Mouse (Mus musculus): ENCODE data around the gene Cdyl. TPM values are rescaled to one million over a fixed set of nuclear protein-coding genes. Genes with fewer than 3 reads are reported as not detected.

Cdyl gene
- total RNA-seq, 2 experiments from 2014 or later, result 7.1 to 15.9 TPM

DNA sequence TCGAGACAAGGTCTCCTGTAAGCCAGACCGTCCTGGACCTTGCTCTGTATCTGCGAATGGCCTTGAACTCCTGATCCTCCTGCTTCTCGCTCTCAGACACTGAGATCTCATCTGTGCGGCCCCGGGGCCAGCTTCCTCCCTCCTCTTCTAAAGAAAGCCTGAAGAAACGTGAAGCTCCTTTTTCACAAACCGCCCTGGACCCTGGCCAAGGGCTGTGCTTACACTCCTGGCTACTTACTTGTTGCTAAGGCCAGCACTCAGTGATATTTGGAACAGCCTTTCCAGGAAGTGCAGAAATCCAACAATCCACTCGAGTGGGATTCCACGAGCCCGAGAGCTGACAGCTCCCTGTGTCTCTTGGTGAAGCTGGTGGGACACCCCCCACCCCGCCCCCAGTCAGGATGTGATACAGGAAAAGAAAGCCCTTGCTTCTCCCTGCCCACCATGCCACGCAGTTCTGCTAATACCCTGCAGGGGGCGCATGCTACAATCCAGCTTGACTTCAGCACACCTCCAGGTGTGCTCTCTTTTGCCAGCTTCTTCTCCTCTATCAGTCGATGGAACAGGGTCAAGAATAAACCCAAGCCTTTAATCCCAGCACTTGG is 226.6 kb downstream of the Cdyl start:
- ATAC-seq (replicated peaks; ENCODE audit: poor library complexity, severe bottlenecking), result peak; percentile 76

DNA sequence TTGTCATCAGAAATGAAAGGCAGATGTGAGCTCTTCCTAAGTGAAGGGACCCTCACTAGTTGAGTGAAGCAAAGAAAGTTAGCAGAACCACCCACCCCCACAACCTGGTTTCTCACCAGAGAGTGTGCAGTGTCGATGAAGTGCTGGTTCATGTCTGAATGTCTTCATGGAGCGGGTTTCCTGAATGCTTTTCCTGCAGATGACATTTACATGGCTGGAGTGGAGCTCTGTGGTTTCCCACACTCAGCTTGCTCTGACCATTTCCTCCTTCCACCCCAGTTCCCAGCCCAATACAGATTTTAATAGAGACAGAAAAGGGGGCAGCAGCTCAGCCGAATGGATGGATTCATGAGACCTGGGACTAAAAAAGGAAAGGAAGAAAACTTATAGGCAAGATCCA is 233.2 kb downstream of the Cdyl start:
- peak; percentile 68 for ATAC-seq (replicated peaks; ENCODE audit: poor library complexity, severe bottlenecking)

DNA sequence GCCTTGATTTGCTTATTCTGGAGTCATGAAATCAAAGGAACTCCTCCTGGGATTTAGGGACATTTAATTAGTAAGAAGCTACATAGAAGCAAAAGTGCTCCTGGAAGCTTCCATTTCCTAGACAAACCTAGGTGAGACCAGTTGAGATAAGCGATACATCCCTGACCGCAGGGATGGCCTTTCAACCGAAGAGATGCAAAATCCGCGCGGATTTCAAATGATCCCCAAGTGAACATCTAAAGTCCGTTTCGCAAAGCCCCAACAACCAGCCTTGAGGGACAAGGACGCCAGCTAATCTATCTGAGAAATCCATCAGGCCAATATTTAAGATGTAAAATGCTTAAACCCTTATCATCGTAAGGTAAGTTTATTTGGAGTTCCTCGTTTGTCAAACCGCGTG is 245.7 kb downstream of the Cdyl start:
- 0 out of 2 replicates have a peak, but pooled peaks have one; percentile 10 for ATAC-seq (replicated peaks; ENCODE audit: poor library complexity, severe bottlenecking)

- peak; percentile 96 for ATAC-seq (replicated peaks; ENCODE audit: poor library complexity, severe bottlenecking)
Measured at GRCm38 (mm10) chr13:35905879-35906481, 246.3 kb downstream of the Cdyl start, which contains the start of gene Rpp40. Rpp40 (minus strand) TSS chr13:35906359.

DNA sequence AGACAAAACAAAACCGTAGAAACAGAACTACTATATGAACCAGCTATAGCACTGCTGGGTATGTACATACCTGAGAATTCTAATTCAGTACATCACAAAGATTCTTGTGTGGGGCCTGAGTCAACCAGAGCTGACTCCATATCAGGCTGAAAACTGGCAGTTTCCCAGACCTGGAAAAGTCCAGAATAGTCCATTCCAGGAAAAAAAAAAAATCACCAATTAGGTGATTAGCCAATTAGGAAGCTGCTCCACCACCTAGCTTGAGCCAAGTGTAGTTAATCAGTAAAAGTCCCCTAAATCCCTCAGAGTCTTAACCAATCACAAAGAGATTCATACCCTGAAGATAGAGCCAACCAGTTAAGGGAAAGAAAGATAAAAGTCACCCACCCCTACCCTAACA is 251.8 kb downstream of the Cdyl start:
- no peak for ATAC-seq (replicated peaks; ENCODE audit: poor library complexity, severe bottlenecking)

Other genes with a start within 250 kb of the Cdyl start
- 22.6 and 33.0 TPM in 2 replicates for gene Rpp40, start 246.5 kb downstream of the Cdyl start, total RNA-seq (2014; fragmentation: Nextera tagmentation)
- 20.2 and 21.2 TPM in 2 replicates for gene Rpp40, start 246.5 kb downstream of the Cdyl start, total RNA-seq (2017)